Mouse (Mus musculus) heart, adult 2 months (tissue): ENCODE results near the gene Hoxd12.

Experiments used
- CTCF ChIP-seq: fragments of 200-600 bp; IDR thresholded peaks from 2 replicates; pipeline ENCODE4 v1.8.1; 2022; ENCODE audit warnings: antibody characterized with exemption, mild to moderate bottlenecking, moderate library complexity
- EP300 ChIP-seq: fragments of 200-500 bp; IDR thresholded peaks from 2 replicates; pipeline ENCODE4 v1.6.1; 2011; ENCODE audit warnings: low read depth, low read length, control low read depth; ENCODE audit not compliant: insufficient read depth
- POLR2A ChIP-seq: fragments of 200-500 bp; IDR thresholded peaks from 2 replicates; pipeline ENCODE4 v1.6.1; 2011; ENCODE audit warnings: mild to moderate bottlenecking, low read depth, low read length, control low read depth; ENCODE audit not compliant: insufficient read depth

DNA sequence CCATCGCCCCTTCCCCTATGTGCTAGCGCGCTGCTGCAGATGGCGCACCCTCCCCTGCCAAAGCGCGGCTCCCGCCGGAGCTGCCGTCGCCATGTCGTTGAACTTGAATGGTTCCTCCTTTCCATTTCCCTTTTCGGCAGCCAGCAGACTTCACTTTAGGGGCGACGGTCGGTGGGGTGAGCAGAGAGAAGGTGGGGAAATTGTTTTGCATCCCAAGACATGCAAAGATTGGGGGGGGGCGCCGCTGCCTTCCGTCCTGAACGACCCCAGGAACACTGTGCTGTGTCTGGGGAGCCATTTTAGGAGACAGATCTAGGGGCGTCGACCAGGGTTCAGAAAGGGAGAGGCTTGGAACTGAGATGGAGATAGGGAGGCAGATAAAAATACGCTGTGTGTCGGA is 5.2 kb downstream of the Hoxd12 start:
- TF ChIP-seq POLR2A (no peak), CTCF (no peak), EP300 (no peak)
